30 mouse cellular contexts compared by ENCODE assay signal in the genomic region with DNA sequence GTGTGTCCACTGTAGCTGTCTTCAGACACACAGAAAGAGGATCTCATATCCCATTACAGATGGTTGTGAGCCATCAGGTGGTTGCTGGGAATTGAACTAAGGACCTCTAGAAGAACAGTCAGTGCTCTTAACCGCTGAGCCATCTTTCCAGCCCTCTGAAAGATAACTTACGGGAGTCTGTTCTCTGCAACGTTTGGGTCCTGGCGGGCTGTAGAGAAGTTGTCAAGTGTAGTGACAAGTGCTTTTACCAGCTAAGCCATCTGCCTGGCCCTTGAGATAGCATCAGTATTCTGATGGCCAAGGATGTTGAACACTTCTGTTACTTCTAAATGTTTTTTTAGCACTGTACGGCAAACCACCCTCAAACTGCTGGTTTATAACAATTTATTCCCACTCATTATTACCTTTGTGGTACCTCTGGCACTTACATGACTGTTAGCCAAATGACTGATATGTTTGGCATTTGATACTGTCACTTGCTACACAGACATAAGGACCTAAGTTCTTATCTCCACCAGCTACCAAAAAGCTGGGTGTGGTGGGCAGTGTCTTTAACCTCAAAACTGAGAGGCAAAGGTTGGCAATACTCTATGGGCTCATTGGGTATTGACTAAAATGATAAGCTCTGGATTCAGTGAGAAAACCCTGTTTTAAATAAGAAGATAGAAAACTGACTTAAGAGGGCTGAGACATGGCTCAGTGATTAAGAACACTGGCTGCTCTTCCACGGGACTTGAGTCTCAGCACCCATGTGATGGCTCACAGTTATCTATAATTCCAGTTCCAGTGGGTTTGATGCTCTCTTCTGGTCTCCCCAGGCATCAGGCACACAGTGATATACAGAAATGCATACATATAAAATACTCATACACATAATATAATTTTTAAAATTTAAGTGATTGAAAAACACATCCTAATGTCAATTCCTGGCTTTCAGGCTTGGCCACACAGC. TPM values are rescaled to one million over a fixed set of nuclear protein-coding genes. Genes with fewer than 3 reads are reported as not detected.
DNase-seq lines count a peak whose midpoint lies in the region; ATAC-seq and TF ChIP-seq lines count a peak whose summit lies in the region.
"Had no signal": no experiment of that assay in that cellular context is flagged by ENCODE, and none has a peak within 500 bp of the region (broad histone marks: within the 10 kb centered on the region; RNA-seq: fewer than 3 reads in every experiment).

No protein-coding gene starts in this region.

- TF ChIP-seq CTCF in G1E (IDR thresholded peaks at IDR 0.05; ENCODE audit: low read depth, low read length), result no peak
- TF ChIP-seq CTCF in liver, postnatal 0 days (IDR thresholded peaks at IDR 0.05; ENCODE audit: low read depth), result no peak
- TF ChIP-seq CTCF in midbrain, postnatal 0 days (IDR thresholded peaks at IDR 0.05), result no peak

- no peaks in the 10 kb centered on the region for H3K9me3 ChIP-seq in G1E (replicated peaks)
- H3K9me3 ChIP-seq in liver, embryonic 11.5 days (ENCODE audit: control insufficient read depth, low read length), result no peaks in the 10 kb centered on the region
- no peaks in the 10 kb centered on the region for H3K9me3 ChIP-seq in liver, postnatal 0 days (ENCODE audit: low read length)
- no peaks in the 10 kb centered on the region for H3K9me3 ChIP-seq in midbrain, postnatal 0 days (ENCODE audit: low read length)
- no peaks in the 10 kb centered on the region for H3K9me3 ChIP-seq in kidney, embryonic 15.5 days (replicated peaks)
- H3K9me3 ChIP-seq: embryonic facial prominence, embryonic 13.5 days; forebrain, embryonic 15.5 days; limb, embryonic 12.5 days; midbrain, embryonic 15.5 days; neural tube, embryonic 13.5 days had no signal

- WGBS in liver, embryonic 11.5 days, result 52% methylated on average over 6 of the region's 6 CpGs
- 52% methylated on average over 6 of the region's 6 CpGs for WGBS in liver, postnatal 0 days (ENCODE audit: insufficient replicate concordance)
- WGBS in midbrain, postnatal 0 days, result 85% methylated on average over 6 of the region's 6 CpGs
- 89% methylated on average over 6 of the region's 6 CpGs for WGBS in kidney, embryonic 15.5 days

- peaks cover 63% of the 10 kb centered on the region for H3K36me3 ChIP-seq in G1E (replicated peaks)
- H3K36me3 ChIP-seq in liver, embryonic 11.5 days (ENCODE audit: control insufficient read depth, insufficient read depth, low read length), result no peaks in the 10 kb centered on the region; the same call in 1 of the 2 replicates
- H3K36me3 ChIP-seq in liver, postnatal 0 days (replicated peaks; ENCODE audit: insufficient read depth, low read length), result peaks cover 11% of the 10 kb centered on the region
- no peaks in the 10 kb centered on the region for H3K36me3 ChIP-seq in midbrain, postnatal 0 days (ENCODE audit: insufficient read depth, low read length)
- H3K36me3 ChIP-seq in kidney, embryonic 15.5 days, result peaks cover 33% of the 10 kb centered on the region
- H3K36me3 ChIP-seq: midbrain, embryonic 15.5 days had no signal

- H3K27me3 ChIP-seq in G1E (ENCODE audit: insufficient read depth, low read length), result no peaks in the 10 kb centered on the region
- H3K27me3 ChIP-seq in liver, embryonic 11.5 days (replicated peaks; ENCODE audit: control insufficient read depth, insufficient read depth, low read length), result no peaks in the 10 kb centered on the region
- H3K27me3 ChIP-seq in liver, postnatal 0 days (ENCODE audit: insufficient read depth, low read length), result no peaks in the 10 kb centered on the region
- H3K27me3 ChIP-seq in midbrain, postnatal 0 days (ENCODE audit: insufficient read depth, low read length), result no peaks in the 10 kb centered on the region
- H3K27me3 ChIP-seq in kidney, embryonic 15.5 days, result no peaks in the 10 kb centered on the region
- H3K27me3 ChIP-seq: embryonic facial prominence, embryonic 13.5 days; forebrain, embryonic 15.5 days; limb, embryonic 12.5 days; midbrain, embryonic 15.5 days; neural tube, embryonic 13.5 days; Patski had no signal

- H3K4me1 ChIP-seq in G1E (ENCODE audit: insufficient read depth, low read depth, low read length), result peaks cover 75% of the 10 kb centered on the region
- H3K4me1 ChIP-seq in liver, embryonic 11.5 days (replicated peaks; ENCODE audit: control insufficient read depth, insufficient read depth, low read length), result peaks cover 22% of the 10 kb centered on the region
- peaks cover 16% of the 10 kb centered on the region for H3K4me1 ChIP-seq in liver, postnatal 0 days (ENCODE audit: insufficient read depth)
- no peaks in the 10 kb centered on the region for H3K4me1 ChIP-seq in midbrain, postnatal 0 days (ENCODE audit: insufficient read depth, low read length)
- H3K4me1 ChIP-seq in kidney, embryonic 15.5 days, result no peaks in the 10 kb centered on the region
- H3K4me1 ChIP-seq: embryonic facial prominence, embryonic 13.5 days; forebrain, embryonic 15.5 days; limb, embryonic 12.5 days; midbrain, embryonic 15.5 days; neural tube, embryonic 13.5 days had no signal

- H3K4me2 ChIP-seq in liver, embryonic 11.5 days, result peak overlapping the region; percentile 29
- peak overlapping the region; percentile 52 for H3K4me2 ChIP-seq in liver, postnatal 0 days (ENCODE audit: low read depth, low read length)
- no peak overlapping the region for H3K4me2 ChIP-seq in midbrain, postnatal 0 days (ENCODE audit: low read depth, low read length, poor library complexity, severe bottlenecking)
- no peak overlapping the region for H3K4me2 ChIP-seq in kidney, embryonic 15.5 days
- H3K4me2 ChIP-seq: embryonic facial prominence, embryonic 13.5 days; forebrain, embryonic 15.5 days; heart, embryonic 11.5 days; hindbrain, embryonic 14.5 days; limb, embryonic 12.5 days; lung, embryonic 14.5 days; midbrain, embryonic 15.5 days; neural tube, embryonic 13.5 days had no signal

- peak; percentile 25 for DNase-seq in G1E (ENCODE audit: low spot score)
- DNase-seq in c-Kit-positive CD71-positive TER-119-positive erythroid progenitor cells, embryonic 14.5 days (ENCODE audit: low spot score), result peak; percentile 71
- no peak for DNase-seq in liver, embryonic 11.5 days (ENCODE audit: low spot score)
- DNase-seq in liver, postnatal 0 days, result no peak
- DNase-seq in midbrain, postnatal 0 days (ENCODE audit: low spot score), result no peak
- DNase-seq in kidney, adult 8-10 months, result no peak
- DNase-seq: adrenal gland, adult 2 months; cerebellum, adult 2 months; cerebellum, postnatal 25 days; embryo, embryonic 11 days; gastrocnemius, postnatal 14 days; heart, adult 11 months; heart, postnatal 10 days; kidney, adult 2 months; kidney, postnatal 14 days; layer of hippocampus, postnatal 36 days; lung, embryonic 14.5 days; thymus, adult 2 months; thymus, postnatal 4 days had no signal

- peak overlapping the region; percentile 80 for H3K27ac ChIP-seq in liver, embryonic 11.5 days (ENCODE audit: low read depth, low read length)
- peak overlapping the region; percentile 44 for H3K27ac ChIP-seq in liver, postnatal 0 days (ENCODE audit: low read depth)
- no peak overlapping the region for H3K27ac ChIP-seq in midbrain, postnatal 0 days (ENCODE audit: low read depth, low read length)
- H3K27ac ChIP-seq in kidney, embryonic 15.5 days, result no peak overlapping the region
- H3K27ac ChIP-seq: embryonic facial prominence, embryonic 13.5 days; forebrain, embryonic 15.5 days; hindbrain, embryonic 14.5 days; limb, embryonic 12.5 days; midbrain, embryonic 15.5 days; neural tube, embryonic 13.5 days had no signal

- peak; percentile 88 for ATAC-seq in G1E (ENCODE audit: extremely low read depth, insufficient number of reproducible peaks, low FRiP score, poor library complexity, severe bottlenecking)
- ATAC-seq in liver, embryonic 11.5 days (replicated peaks; ENCODE audit: low FRiP score), result peak; percentile 91
- ATAC-seq in liver, postnatal 0 days, result peak; percentile 90
- ATAC-seq in midbrain, postnatal 0 days (ENCODE audit: low FRiP score), result no peak
- no peak for ATAC-seq in kidney, embryonic 15.5 days (replicated peaks; ENCODE audit: low FRiP score)
- ATAC-seq: CD4-positive, CD25-positive, alpha-beta regulatory T cell, adult 4 months; forebrain, embryonic 15.5 days; midbrain, embryonic 15.5 days; Patski had no signal

- peak; percentile 88 for TF ChIP-seq EP300 in liver, postnatal 0 days (IDR thresholded peaks at IDR 0.05; ENCODE audit: low read depth)

- H3K4me3 ChIP-seq in G1E (ENCODE audit: low read depth, low read length), result no peak overlapping the region
- H3K4me3 ChIP-seq in liver, embryonic 11.5 days (ENCODE audit: low read depth, low read length), result no peak overlapping the region
- no peak overlapping the region for H3K4me3 ChIP-seq in liver, postnatal 0 days (ENCODE audit: low read depth, low read length)
- H3K4me3 ChIP-seq in midbrain, postnatal 0 days (ENCODE audit: low read depth, low read length), result no peak overlapping the region
- H3K4me3 ChIP-seq in kidney, embryonic 15.5 days (replicated peaks), result no peak overlapping the region
- H3K4me3 ChIP-seq: embryonic facial prominence, embryonic 13.5 days; forebrain, embryonic 15.5 days; limb, embryonic 12.5 days; midbrain, embryonic 15.5 days; myocyte; neural tube, embryonic 13.5 days had no signal

- no peak overlapping the region for H3K9ac ChIP-seq in liver, embryonic 11.5 days (ENCODE audit: low read depth, low read length)
- H3K9ac ChIP-seq in liver, postnatal 0 days (replicated peaks), result no peak overlapping the region
- H3K9ac ChIP-seq in midbrain, postnatal 0 days (replicated peaks; ENCODE audit: low read length, poor library complexity, severe bottlenecking), result no peak overlapping the region
- no peak overlapping the region for H3K9ac ChIP-seq in kidney, embryonic 15.5 days
- H3K9ac ChIP-seq: embryonic facial prominence, embryonic 13.5 days; forebrain, embryonic 15.5 days; hindbrain, embryonic 14.5 days; limb, embryonic 12.5 days; lung, embryonic 14.5 days; midbrain, embryonic 15.5 days; neural tube, embryonic 13.5 days had no signal

RNA-seq across cellular contexts. Expression of a gene that starts 9.6 kb away (rescaled TPM):
- 577 and 618 TPM in 2 replicates for total RNA-seq in G1E (2014; fragmentation: Nextera tagmentation)
- 250 and 278 TPM in 2 replicates for total RNA-seq in G1E (2017)
- 272 and 292 TPM in 2 replicates for polyA plus RNA-seq in G1E (2012)
- polyA plus RNA-seq in liver, embryonic 11.5 days (2014; fragmentation: Nextera tagmentation; extraction: Ambion mirVana), result 355 and 358 TPM in 2 replicates
- 173 and 176 TPM in 2 replicates for polyA plus RNA-seq in liver, postnatal 0 days (2015; fragmentation: Nextera tagmentation; extraction: Ambion mirVana)
- total RNA-seq in midbrain, postnatal 0 days (2014; rRNA removed), result 131 and 149 TPM in 2 replicates
- 339 and 343 TPM in 2 replicates for polyA plus RNA-seq in midbrain, postnatal 0 days (2015; fragmentation: Nextera tagmentation; extraction: Ambion mirVana)
- polyA plus RNA-seq in kidney, embryonic 15.5 days (2015; fragmentation: Nextera tagmentation; extraction: Ambion mirVana), result 326 and 335 TPM in 2 replicates

RNA-seq across cellular contexts. Expression of a gene that starts 33.1 kb away (rescaled TPM):
- total RNA-seq in G1E (2014; fragmentation: Nextera tagmentation) (8.8 and 9.2 TPM in 2 replicates), G1E (2017) (7.6 and 8.4 TPM in 2 replicates)
- polyA plus RNA-seq in G1E (2012), result 3.7 and 4.6 TPM in 2 replicates
- polyA plus RNA-seq in liver, embryonic 11.5 days (2014; fragmentation: Nextera tagmentation; extraction: Ambion mirVana), result 5.0 TPM in 2 replicates
- polyA plus RNA-seq in liver, postnatal 0 days (2015; fragmentation: Nextera tagmentation; extraction: Ambion mirVana), result 2.3 and 2.9 TPM in 2 replicates
- total RNA-seq in midbrain, postnatal 0 days (2014; rRNA removed), result 7.8 and 8.5 TPM in 2 replicates
- polyA plus RNA-seq in midbrain, postnatal 0 days (2015; fragmentation: Nextera tagmentation; extraction: Ambion mirVana), result 5.8 and 6.6 TPM in 2 replicates
- 7.0 and 7.3 TPM in 2 replicates for polyA plus RNA-seq in kidney, embryonic 15.5 days (2015; fragmentation: Nextera tagmentation; extraction: Ambion mirVana)

Comparison
In these comparisons a context has a peak if more than half of its experiments do, and no peak if none do; other contexts are left out.
1. ATAC-seq: peak in G1E (single experiment), liver, embryonic 11.5 days (single experiment) and liver, postnatal 0 days (single experiment); none in midbrain, postnatal 0 days (single experiment) and kidney, embryonic 15.5 days (single experiment).
2. DNase-seq: peak in G1E (single experiment) and c-Kit-positive CD71-positive TER-119-positive erythroid progenitor cells, embryonic 14.5 days (single experiment); none in liver, embryonic 11.5 days (single experiment), liver, postnatal 0 days (single experiment), midbrain, postnatal 0 days (single experiment) and kidney, adult 8-10 months (0 of 2).
3. H3K27ac ChIP-seq: peak in liver, embryonic 11.5 days (single experiment) and liver, postnatal 0 days (single experiment); none in midbrain, postnatal 0 days (single experiment) and kidney, embryonic 15.5 days (single experiment).
4. H3K4me2 ChIP-seq: peak in liver, embryonic 11.5 days (single experiment) and liver, postnatal 0 days (single experiment); none in midbrain, postnatal 0 days (single experiment) and kidney, embryonic 15.5 days (single experiment).